8 mouse cellular contexts compared by ENCODE assay signal in genomic region chr2:48813371-48814222, GRCm38 (mm10). TPM values are rescaled to one million over a fixed set of nuclear protein-coding genes. Genes with fewer than 3 reads are reported as not detected.
A peak's percentile ranks its signal among the peaks of the same experiment; 100 is the strongest.
DNase-seq lines count a peak whose midpoint lies in the region; ATAC-seq and TF ChIP-seq lines count a peak whose summit lies in the region.

Acvr2a (plus strand) TSS chr2:48814109.

- peaks cover 34% of the 10 kb centered on the region for H3K79me2 ChIP-seq in macrophage (ENCODE audit: inconsistent target)

- H3K9me3 ChIP-seq in hindbrain, postnatal 0 days (ENCODE audit: low read length): no peaks in the 10 kb centered on the region

- intact Hi-C loops in gastrocnemius, adult 2 months (cut with DNase I): loop anchor here (1.0 to 10.0 kb wide), 5 partner anchors 73 to 811 kb away; no protein-coding TSS in a partner anchor
- intact Hi-C loops in left cerebral cortex, adult 2 months (cut with DNase I): loop anchor here (5.0 kb wide), 2 partner anchors 356 to 811 kb away; no protein-coding TSS in a partner anchor

- peak within 1 kb of the TSS; percentile 95 for H3K27ac ChIP-seq in gastrocnemius, adult 2 months
- peak within 1 kb of the TSS; percentile 98 for H3K27ac ChIP-seq in hindbrain, postnatal 0 days
- peak within 1 kb of the TSS; percentile 96 for H3K27ac ChIP-seq in left cerebral cortex, adult 2 months
- 0 out of 2 replicates have a peak within 1 kb of the TSS, but pooled peaks have one; percentile 7 for H3K27ac ChIP-seq in macrophage

- peak; percentile 95 for ATAC-seq in hindbrain, postnatal 0 days

- H3K4me2 ChIP-seq in hindbrain, postnatal 0 days (ENCODE audit: low read depth, low read length): peak within 1 kb of the TSS; percentile 77

- WGBS in hindbrain, postnatal 0 days: under 1% methylated on average over 84 of the region's 105 CpGs
- under 1% methylated on average over 68 of the region's 105 CpGs for WGBS in macrophage (ENCODE audit: missing documents)

- peak within 1 kb of the TSS; percentile 81 for H3K9ac ChIP-seq in hindbrain, postnatal 0 days (replicated peaks; ENCODE audit: low read length)

- DNase-seq in WW6 (ENCODE audit: low read depth, low spot score): peak; percentile 55
- DNase-seq in cerebellum, postnatal 4 days (ENCODE audit: low spot score in 2 of 2): peak; percentile 80 to 94
- peak; percentile 97 for DNase-seq in gastrocnemius, adult 2 months
- DNase-seq in hindbrain, postnatal 0 days (ENCODE audit: low spot score): peak; percentile 96
- DNase-seq in left cerebral cortex, adult 2 months (ENCODE audit: extremely low spot score in 1 of 2, low spot score in 2 of 2): peak; percentile 92 to 93
- DNase-seq in retina, postnatal 7 days (ENCODE audit: low read depth, low spot score): peak; percentile 88
- peak; percentile 87 to 92 for DNase-seq in urinary bladder, adult 18-20 months (ENCODE audit: low spot score in 2 of 2)

- peak; percentile 36 for TF ChIP-seq CTCF in gastrocnemius, adult 2 months (IDR thresholded peaks at IDR 0.05)
- no peak for TF ChIP-seq CTCF in hindbrain, postnatal 0 days (IDR thresholded peaks at IDR 0.05; ENCODE audit: low read depth)
- no peak; the same call in none of the 2 replicates for TF ChIP-seq CTCF in left cerebral cortex, adult 2 months (IDR thresholded peaks at IDR 0.05)

- H3K27me3 ChIP-seq in hindbrain, postnatal 0 days (ENCODE audit: insufficient read depth, low read length): no peaks in the 10 kb centered on the region

- H3K4me1 ChIP-seq in hindbrain, postnatal 0 days (ENCODE audit: insufficient read depth, low read length): no peaks in the 10 kb centered on the region

- H3K36me3 ChIP-seq in hindbrain, postnatal 0 days (ENCODE audit: insufficient read depth, low read length): no peaks in the 10 kb centered on the region
- H3K36me3 ChIP-seq in macrophage (ENCODE audit: inconsistent target): no peaks in the 10 kb centered on the region

- peak within 1 kb of the TSS; percentile 98 for H3K4me3 ChIP-seq in gastrocnemius, adult 2 months
- peak within 1 kb of the TSS; percentile 90 for H3K4me3 ChIP-seq in hindbrain, postnatal 0 days (ENCODE audit: low read length)
- peak within 1 kb of the TSS; percentile 87 for H3K4me3 ChIP-seq in left cerebral cortex, adult 2 months
- H3K4me3 ChIP-seq in macrophage (ENCODE audit: inconsistent target): peak within 1 kb of the TSS; percentile 74

RNA-seq across cellular contexts. Expression of gene Acvr2a, which starts in this region (rescaled TPM):
- 10 to 100 TPM; 24.1 to 30.4 TPM for total RNA-seq in gastrocnemius, adult 2 months (2021)
- 50.3 and 54.8 TPM in 2 replicates for total RNA-seq in hindbrain, postnatal 0 days (2014; rRNA removed)
- 23.7 and 24.0 TPM in 2 replicates for polyA plus RNA-seq in hindbrain, postnatal 0 days (2015; fragmentation: Nextera tagmentation; extraction: Ambion mirVana)
- total RNA-seq in left cerebral cortex, adult 2 months (2021): 10 to 100 TPM; 43.3 to 43.9 TPM
- 10 to 100 TPM in 18 of 26 experiments, 1 to 10 TPM in 8; 6.9 to 18.0 (median 12.0) TPM for total RNA-seq in macrophage (2018; cell fraction: chromatin; rRNA removed)
- 1 to 10 TPM; 2.3 to 5.6 (median 3.6) TPM for total RNA-seq in macrophage (2018; cell fraction: cytosol; rRNA removed)
- total RNA-seq in macrophage (2018; cell fraction: nucleus; rRNA removed): 10 to 100 TPM in 18 of 26 experiments, 1 to 10 TPM in 8; 7.6 to 19.5 (median 12.6) TPM
- 2.2 to 2.4 TPM (median 2.4 TPM) in 3 replicates for polyA plus RNA-seq in macrophage (2018)

Comparison
In these comparisons a context has a peak if more than half of its experiments do, and no peak if none do; other contexts are left out.
1. Peak in every context shown above with its lines: DNase-seq, ATAC-seq, H3K4me3 ChIP-seq and H3K27ac ChIP-seq.
2. H3K27ac ChIP-seq: peak in every context shown above with its lines; median percentile 98 in hindbrain, postnatal 0 days; 96 in left cerebral cortex, adult 2 months; 95 in gastrocnemius, adult 2 months; 7 in macrophage.